Mouse (Mus musculus) heart, adult 8-10 months (tissue): ENCODE results near the gene Srcin1. TPM values are rescaled to one million over a fixed set of nuclear protein-coding genes. Genes with fewer than 3 reads are reported as not detected.

ENCODE experiments used
- DNase-seq: peaks from one replicate; pipeline ENCODE4 v3.0.0; 2022; ENCODE audit warnings: low spot score
- total RNA-seq, 4 experiments: library from RNA; stranded (reverse); gene quantifications; 2 replicates each; pipeline ENCODE4 v1.2.4; 2022

Srcin1 gene
- total RNA-seq, 4 experiments from 2014 or later, result 0.06 to 0.75 (median 0.18) TPM

- DNase-seq, result no peak
Measured at GRCm38 (mm10) chr11:97509058-97509457, 66.9 kb downstream of the Srcin1 start.

DNA sequence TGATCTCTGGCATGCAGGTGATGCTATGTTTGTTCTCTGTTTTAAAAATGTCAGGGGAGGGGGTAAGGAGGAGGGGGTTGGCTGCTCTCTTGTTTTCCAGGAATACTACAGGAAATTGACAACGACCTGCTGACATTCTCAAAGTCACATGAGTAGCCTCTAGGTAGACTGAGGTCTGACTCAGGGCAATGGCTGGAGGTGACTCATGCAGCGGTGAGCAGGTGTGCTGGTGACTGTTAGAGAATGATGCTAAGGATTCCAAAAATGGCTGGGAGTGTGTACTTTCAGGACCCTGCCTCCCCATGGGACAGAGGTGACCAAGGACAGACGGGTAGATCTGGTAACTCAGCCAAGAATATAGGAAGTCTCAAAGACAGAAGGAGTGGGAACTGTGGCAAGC is 67.8 kb downstream of the Srcin1 start:
- DNase-seq, result no peak

DNA sequence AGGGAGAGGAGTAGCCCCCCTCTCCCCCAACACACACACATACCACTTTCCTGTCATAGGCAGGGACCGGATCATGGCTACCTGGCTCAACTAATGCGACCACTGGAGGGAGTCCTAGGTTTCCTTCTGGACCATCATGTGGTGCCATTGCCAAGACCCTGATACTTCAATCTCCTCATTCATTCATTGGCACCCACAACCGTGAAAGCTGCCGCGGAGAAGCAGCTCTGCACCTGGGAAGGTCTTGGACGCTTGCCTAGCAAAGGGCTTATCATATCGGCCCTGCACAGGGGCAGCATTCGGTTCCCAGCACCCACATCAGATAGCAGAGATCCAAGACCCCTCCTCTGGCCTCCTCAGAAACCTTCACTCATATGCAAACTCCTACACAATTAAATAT is 69.7 kb downstream of the Srcin1 start:
- no peak for DNase-seq

- DNase-seq, result no peak
Measured at GRCm38 (mm10) chr11:97505784-97506183, 70.2 kb downstream of the Srcin1 start.

DNA sequence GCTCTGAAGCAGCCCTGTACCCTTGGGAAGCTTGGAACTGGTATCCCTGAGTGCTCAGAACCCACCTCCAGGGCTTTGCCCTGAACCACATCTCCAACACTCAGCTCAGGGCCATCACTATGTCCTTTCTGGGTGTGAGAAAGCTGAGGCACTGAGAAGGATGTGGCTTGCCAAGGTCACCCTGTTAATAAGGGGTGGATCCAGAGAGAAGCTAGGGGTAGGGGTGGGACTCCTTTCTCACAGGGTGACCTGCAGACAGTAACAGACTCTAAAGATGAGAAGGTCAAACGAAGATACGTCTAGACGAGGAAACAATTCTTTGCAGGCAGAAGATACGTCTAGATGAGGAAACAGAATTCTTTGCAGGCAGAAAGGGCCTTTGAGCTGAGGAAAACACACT is 73.1 kb downstream of the Srcin1 start:
- DNase-seq, result no peak

DNA sequence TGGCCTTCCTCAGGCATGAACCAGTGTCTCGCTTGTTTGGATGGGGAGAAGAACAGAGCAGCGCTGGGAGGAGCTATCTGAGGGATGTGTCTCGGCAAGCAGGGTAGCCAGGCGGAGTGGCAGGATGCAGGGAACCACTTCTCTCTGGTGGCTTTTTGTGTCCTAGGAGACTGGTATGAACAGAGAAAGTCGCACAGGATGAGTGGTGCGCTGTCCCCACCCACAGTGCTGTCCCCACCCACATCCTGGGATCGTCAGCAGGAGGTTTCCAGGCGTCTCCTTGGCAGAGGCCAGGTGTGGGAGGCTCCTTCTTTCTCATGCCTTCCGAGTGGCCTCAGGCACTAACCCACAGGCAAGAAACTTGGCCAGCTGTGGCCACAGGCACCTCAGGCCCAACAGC is 73.6 kb downstream of the Srcin1 start:
- no peak for DNase-seq

DNA sequence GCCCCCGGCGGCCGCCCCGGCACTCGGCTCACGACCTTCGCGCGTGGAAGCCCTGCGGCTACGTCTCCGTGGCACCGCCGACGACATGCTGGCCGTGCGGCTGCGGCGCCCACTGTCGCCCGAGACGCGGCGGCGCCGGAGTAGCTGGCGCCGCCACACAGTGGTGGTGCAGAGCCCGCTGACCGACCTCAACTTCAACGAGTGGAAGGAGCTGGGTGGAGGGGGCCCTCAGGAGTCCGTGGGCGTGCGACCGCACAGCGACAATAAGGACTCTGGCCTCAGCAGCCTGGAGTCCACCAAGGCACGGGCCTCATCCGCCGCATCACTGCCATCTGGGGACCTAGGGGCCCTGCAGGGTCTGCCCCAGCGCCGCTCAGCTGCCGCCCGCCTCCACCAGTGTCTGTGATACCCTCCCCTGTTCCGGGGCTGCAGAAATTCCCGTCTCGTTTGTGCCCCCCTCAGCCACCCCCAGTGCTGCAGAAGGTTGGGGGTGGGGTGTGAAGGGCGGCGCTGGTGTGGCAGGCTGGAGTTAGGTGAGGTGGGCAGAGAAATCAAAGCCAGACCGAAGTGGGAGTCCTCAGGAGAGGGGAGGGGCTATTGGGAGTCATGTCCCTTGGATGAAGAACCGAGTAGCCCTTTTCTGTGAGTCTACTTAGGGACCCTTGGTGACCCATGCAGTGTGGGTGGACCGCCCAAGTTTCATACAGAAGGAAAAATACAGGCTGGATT is 75.1 kb downstream of the Srcin1 start:
- no peak for DNase-seq

GRCm38 (mm10) chr11:97499865-97500719 is 75.9 kb downstream of the Srcin1 start, which contains the start of gene 4933428G20Rik:
4933428G20Rik (minus strand) TSS chr11:97500340.
- no peak for DNase-seq

GRCm38 (mm10) chr11:97497543-97497942 is 78.4 kb downstream of the Srcin1 start:
- DNase-seq, result no peak

DNA sequence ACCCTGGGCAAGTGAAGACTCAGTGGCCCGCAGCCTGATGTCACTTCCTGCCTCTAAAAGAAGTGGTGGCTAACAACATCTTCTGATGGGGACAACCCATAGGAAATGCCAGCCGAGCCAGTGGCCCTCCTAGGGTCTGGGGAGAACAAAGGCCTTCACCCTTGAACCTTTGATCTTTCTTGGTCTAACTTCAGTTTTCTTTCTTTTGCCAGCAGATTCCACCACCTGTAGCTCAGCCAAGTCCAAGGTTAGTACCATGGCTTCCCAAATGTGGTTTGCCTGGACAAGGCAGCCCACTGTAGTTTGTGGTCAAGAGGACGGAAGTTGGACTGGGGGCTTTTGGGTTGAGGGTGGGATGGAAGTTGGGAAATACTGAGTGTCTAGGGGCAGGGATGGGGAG is 83.2 kb downstream of the Srcin1 start:
- no peak for DNase-seq

- no peak for DNase-seq
Measured at GRCm38 (mm10) chr11:97491640-97492039, 84.3 kb downstream of the Srcin1 start.

DNA sequence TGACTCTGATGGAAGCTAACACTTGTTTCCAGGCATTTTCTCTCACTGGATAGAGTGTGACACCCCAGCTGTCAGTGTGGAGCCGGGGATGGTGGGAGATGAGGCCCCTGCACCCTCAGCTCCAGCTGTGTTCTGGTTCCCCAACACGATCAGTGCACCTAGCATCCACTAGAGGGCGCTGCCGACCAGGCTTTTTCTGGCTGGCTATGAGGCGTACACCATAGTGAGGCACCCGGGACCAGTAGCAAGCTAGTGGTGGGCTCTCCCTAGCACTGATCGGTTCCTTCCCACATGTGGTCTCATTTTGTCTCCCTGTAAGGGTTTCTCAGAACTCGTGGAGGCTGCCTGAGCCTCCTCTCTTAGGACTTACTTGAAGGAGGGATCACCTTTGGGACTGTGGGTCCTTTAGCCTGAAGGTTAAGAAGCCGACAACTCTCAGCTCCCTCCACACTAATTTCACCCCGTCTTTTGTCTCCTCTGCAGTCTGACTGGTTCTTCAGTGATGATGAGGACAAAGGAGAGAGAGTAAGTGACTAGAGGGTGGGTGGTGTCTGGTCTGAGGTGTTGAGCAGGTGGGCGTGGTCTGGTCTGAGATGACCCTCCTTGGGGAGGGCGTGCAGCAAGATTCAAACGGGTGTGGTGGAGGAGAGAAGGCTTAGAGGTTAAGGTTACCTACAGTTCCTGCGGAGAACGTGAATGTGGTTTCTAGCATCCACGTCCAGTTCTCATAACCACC is 86.2 kb downstream of the Srcin1 start:
- peak; percentile 42 for DNase-seq

GRCm38 (mm10) chr11:97487656-97488055 is 88.3 kb downstream of the Srcin1 start:
- DNase-seq, result no peak

DNA sequence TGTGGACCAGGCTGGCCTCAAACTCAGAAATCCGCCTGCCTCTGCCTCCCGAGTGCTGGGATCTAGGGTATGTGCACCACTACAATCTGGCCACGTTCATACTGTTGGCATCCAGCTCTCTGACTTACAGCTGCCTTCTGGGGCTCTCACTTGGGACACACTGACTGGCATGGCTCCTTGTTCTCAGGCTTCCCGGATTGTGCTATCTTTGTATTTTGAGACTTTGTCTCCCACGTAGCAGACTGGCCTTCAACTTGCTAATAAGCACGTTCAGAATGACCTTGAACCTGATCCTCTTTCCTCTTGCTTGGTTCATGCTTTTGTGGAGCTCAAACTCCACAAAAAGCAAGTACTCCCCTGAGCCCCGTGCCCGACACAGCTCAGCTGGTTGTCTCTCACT is 90.3 kb downstream of the Srcin1 start:
- no peak for DNase-seq

DNA sequence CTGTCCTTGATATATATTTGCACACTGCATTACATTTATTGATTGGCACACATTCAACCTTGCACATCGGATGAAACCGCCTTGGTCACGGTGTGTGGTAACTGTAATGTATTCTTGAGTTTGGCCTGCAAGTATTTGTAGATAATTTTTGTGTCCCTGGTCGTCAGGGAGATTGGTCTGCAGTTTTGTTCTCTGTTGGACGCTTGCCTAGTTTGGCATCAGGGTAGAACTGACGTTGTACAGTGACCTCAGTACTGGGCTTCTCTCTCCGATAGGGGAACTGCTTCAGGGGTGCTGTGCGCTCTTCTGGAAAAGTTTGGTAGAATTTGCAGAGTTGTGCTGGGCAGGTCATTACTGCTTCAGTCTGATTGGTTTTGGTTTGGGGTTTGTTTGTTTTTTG is 96.2 kb downstream of the Srcin1 start:
- peak; percentile 31 for DNase-seq

DNA sequence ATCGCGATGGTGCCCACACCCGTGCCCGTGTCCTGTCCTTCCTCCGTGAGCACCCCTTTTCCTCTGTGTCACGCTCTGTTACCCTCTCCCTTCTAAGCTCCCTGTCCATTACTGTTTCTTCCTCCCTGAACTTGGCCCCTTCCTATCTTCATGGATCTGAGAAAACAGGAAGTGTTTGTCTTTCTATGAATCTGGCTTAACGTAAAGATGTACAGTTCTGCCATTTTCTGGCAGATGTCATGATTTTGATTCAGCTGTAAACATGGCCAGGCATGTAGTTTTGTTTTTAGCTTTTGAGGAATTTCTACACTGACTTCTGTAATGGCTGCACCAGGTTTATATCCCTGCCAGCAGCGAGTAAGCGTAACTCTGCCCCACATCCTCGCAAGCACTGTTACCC is 96.9 kb downstream of the Srcin1 start:
- no peak for DNase-seq

DNA sequence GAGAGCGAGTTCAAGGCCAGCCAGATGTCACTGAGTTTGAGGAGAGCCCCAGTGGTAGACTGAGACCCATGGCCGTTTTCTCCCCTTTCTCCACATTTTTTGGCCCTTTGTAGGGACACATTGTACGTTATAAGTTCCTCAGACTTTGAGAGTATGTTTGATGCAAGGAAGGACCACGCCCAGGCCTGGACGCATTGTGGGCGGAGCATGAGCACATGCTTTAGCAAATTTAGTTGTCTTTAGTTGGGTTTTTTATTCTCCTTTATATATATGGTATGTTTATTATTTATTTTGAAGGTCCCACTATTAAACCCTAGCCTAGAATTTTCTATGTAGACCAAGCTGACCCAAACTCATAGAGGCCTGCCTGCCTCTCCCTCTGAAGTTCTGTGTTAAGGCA is 97.6 kb downstream of the Srcin1 start:
- no peak for DNase-seq

- no peak for DNase-seq
Measured at GRCm38 (mm10) chr11:97477431-97477830, 98.6 kb downstream of the Srcin1 start.

- DNase-seq, result peak; percentile 38
Measured at GRCm38 (mm10) chr11:97476334-97477095, 99.5 kb downstream of the Srcin1 start.

DNA sequence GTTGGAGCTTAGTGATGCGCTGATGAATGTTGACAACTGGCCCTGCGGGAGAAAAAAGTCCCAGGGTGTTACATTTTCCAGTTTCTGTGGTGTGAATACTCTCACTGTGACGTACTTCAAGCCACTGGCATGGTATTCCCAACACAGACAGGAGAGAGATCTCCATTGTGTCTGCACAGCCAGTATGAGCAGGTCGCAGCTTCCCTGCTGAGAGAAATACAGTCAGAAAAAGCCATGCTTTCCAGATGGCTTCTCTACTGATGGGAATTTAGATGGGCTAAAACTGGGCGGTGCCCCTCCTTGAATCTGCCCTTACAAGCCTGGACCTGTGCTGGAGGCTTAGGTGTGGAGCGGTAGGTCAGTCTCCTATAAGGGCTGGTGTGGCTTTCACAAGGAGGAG is 104.7 kb downstream of the Srcin1 start:
- DNase-seq, result no peak

- DNase-seq, result no peak
Measured at GRCm38 (mm10) chr11:97469828-97470227, 106.2 kb downstream of the Srcin1 start.
